Mouse (Mus musculus) layer of hippocampus, postnatal 10 days (tissue): ENCODE results near the gene D430041D05Rik. TPM values are rescaled to one million over a fixed set of nuclear protein-coding genes. Genes with fewer than 3 reads are reported as not detected.

Source experiments
- DNase-seq, 2 experiments: peaks; one replicate each; pipeline ENCODE4 v3.0.0; 2021; ENCODE audit warnings: low spot score in 2 of 2
- total RNA-seq, 2 experiments: library from RNA; stranded (reverse); gene quantifications; 2 replicates each; pipeline ENCODE4 v1.2.3; 2021

Gene D430041D05Rik
- total RNA-seq, 2 experiments from 2014 or later: 82.8 to 84.4 TPM

GRCm38 (mm10) chr2:104168186-104168896, 242.5 kb downstream of the D430041D05Rik start:
- no peak for DNase-seq

GRCm38 (mm10) chr2:104167765-104168164, 243.0 kb downstream of the D430041D05Rik start:
- DNase-seq: no peak

- no peak for DNase-seq
Observed at GRCm38 (mm10) chr2:104165631-104166030, 245.2 kb downstream of the D430041D05Rik start.

GRCm38 (mm10) chr2:104163978-104164487, 246.8 kb downstream of the D430041D05Rik start:
- no peak for DNase-seq

- DNase-seq: no peak
Observed at GRCm38 (mm10) chr2:104163418-104163817, 247.4 kb downstream of the D430041D05Rik start.

- no peak for DNase-seq
Observed at GRCm38 (mm10) chr2:104157831-104158230, 253.0 kb downstream of the D430041D05Rik start.

GRCm38 (mm10) chr2:104153876-104154275, 256.9 kb downstream of the D430041D05Rik start:
- no peak for DNase-seq

GRCm38 (mm10) chr2:104153345-104153744, 257.5 kb downstream of the D430041D05Rik start:
- DNase-seq: no peak

- no peak for DNase-seq
Observed at GRCm38 (mm10) chr2:104150608-104151397, 260.0 kb downstream of the D430041D05Rik start.

GRCm38 (mm10) chr2:104147910-104148561, 262.8 kb downstream of the D430041D05Rik start:
- DNase-seq: no peak

- DNase-seq: no peak
Observed at GRCm38 (mm10) chr2:104145983-104146382, 264.8 kb downstream of the D430041D05Rik start.

GRCm38 (mm10) chr2:104144004-104144403, 266.8 kb downstream of the D430041D05Rik start:
- no peak for DNase-seq

- DNase-seq: no peak
Observed at GRCm38 (mm10) chr2:104142140-104142539, 268.7 kb downstream of the D430041D05Rik start.

GRCm38 (mm10) chr2:104135920-104136319, 274.9 kb downstream of the D430041D05Rik start:
- DNase-seq: no peak

GRCm38 (mm10) chr2:104134150-104135056, 276.4 kb downstream of the D430041D05Rik start:
- peak; percentile 68 to 75 for DNase-seq

GRCm38 (mm10) chr2:104133042-104133810, 277.6 kb downstream of the D430041D05Rik start:
- DNase-seq: no peak

GRCm38 (mm10) chr2:104132266-104132859, 278.4 kb downstream of the D430041D05Rik start:
- DNase-seq: no peak

- DNase-seq: peak; percentile 44 to 49
Observed at GRCm38 (mm10) chr2:104130969-104131368, 279.8 kb downstream of the D430041D05Rik start.

- DNase-seq: peak in 1 of 2 experiments; percentile 10
Observed at GRCm38 (mm10) chr2:104130165-104130564, 280.6 kb downstream of the D430041D05Rik start.
